22 mouse cellular contexts compared by ENCODE assay signal in genomic region chr3:17322266-17322665, GRCm38 (mm10).
DNase-seq lines count a peak whose midpoint lies in the region; ATAC-seq and TF ChIP-seq lines count a peak whose summit lies in the region.
"Had no signal": no experiment of that assay in that cellular context is flagged by ENCODE, and none has a peak within 500 bp of the region (broad histone marks: within the 10 kb centered on the region; RNA-seq: fewer than 3 reads in every experiment).

No protein-coding gene starts in this region.

- no peak for ATAC-seq in embryonic facial prominence, embryonic 11.5 days (replicated peaks; ENCODE audit: insufficient number of reproducible peaks, low FRiP score, low TSS enrichment, low read depth)
- ATAC-seq in forebrain, embryonic 14.5 days: peak; percentile 41
- no peak for ATAC-seq in hindbrain, postnatal 0 days
- no peak for ATAC-seq in midbrain, postnatal 0 days (ENCODE audit: low FRiP score)

- no peak overlapping the region for H3K27ac ChIP-seq in embryonic facial prominence, embryonic 11.5 days (replicated peaks; ENCODE audit: low read depth, low read length)
- H3K27ac ChIP-seq in embryonic facial prominence, embryonic 10.5 days (replicated peaks): no peak overlapping the region
- no peak overlapping the region; the same call in 1 of the 2 replicates for H3K27ac ChIP-seq in forebrain, embryonic 14.5 days (ENCODE audit: low read depth, low read length)
- H3K27ac ChIP-seq in hindbrain, postnatal 0 days: 0 out of 2 replicates have a peak overlapping the region, but pooled peaks have one; percentile 21
- H3K27ac ChIP-seq in midbrain, postnatal 0 days (ENCODE audit: low read depth, low read length): peak overlapping the region; percentile 91
- H3K27ac ChIP-seq: embryonic facial prominence, embryonic 13.5 days; gastrocnemius, adult 2 months; limb, embryonic 15.5 days had no signal

- no peak overlapping the region for H3K9ac ChIP-seq in embryonic facial prominence, embryonic 11.5 days (replicated peaks; ENCODE audit: low read length)
- H3K9ac ChIP-seq in forebrain, embryonic 14.5 days (ENCODE audit: low read length): peak overlapping the region; percentile 29; the same call in 1 of the 2 replicates
- 0 out of 2 replicates have a peak overlapping the region, but pooled peaks have one; percentile 18 for H3K9ac ChIP-seq in hindbrain, postnatal 0 days (replicated peaks; ENCODE audit: low read length)
- H3K9ac ChIP-seq in midbrain, postnatal 0 days (replicated peaks; ENCODE audit: low read length, poor library complexity, severe bottlenecking): peak overlapping the region; percentile 51
- H3K9ac ChIP-seq: embryonic facial prominence, embryonic 13.5 days; limb, embryonic 15.5 days had no signal

- peak; percentile 2 for DNase-seq in embryonic facial prominence, embryonic 11.5 days (ENCODE audit: low spot score)
- no peak for DNase-seq in embryonic facial prominence, embryonic 10.5 days (ENCODE audit: low spot score)
- no peak for DNase-seq in forebrain, embryonic 14.5 days (ENCODE audit: low spot score)
- DNase-seq in hindbrain, postnatal 0 days (ENCODE audit: low spot score): no peak
- DNase-seq in midbrain, postnatal 0 days (ENCODE audit: low spot score): peak; percentile 22
- DNase-seq in gastrocnemius, adult 8-10 months (ENCODE audit: low spot score in 2 of 2): no peak
- no peak for DNase-seq in urinary bladder, postnatal 4 days (ENCODE audit: low spot score in 2 of 2)
- no peak for DNase-seq in spleen, postnatal 36 days (ENCODE audit: low spot score in 2 of 2)
- DNase-seq: adrenal gland, adult 8-10 months; cerebellum, adult 11-12 months; cerebellum, postnatal 36 days; gastrocnemius, adult 2 months; heart, adult 11 months; kidney, adult 2 months; kidney, postnatal 36 days; lung, postnatal 10 days; right cerebral cortex, postnatal 14 days; thymus, postnatal 14 days had no signal

- no peak for TF ChIP-seq CTCF in hindbrain, postnatal 0 days (IDR thresholded peaks at IDR 0.05; ENCODE audit: low read depth)
- no peak for TF ChIP-seq CTCF in midbrain, postnatal 0 days (IDR thresholded peaks at IDR 0.05)

- no peaks in the 10 kb centered on the region for H3K27me3 ChIP-seq in embryonic facial prominence, embryonic 11.5 days (ENCODE audit: control insufficient read depth, insufficient read depth, low read length)
- H3K27me3 ChIP-seq in embryonic facial prominence, embryonic 10.5 days (replicated peaks; ENCODE audit: low read depth, poor library complexity, severe bottlenecking): no peaks in the 10 kb centered on the region
- H3K27me3 ChIP-seq in forebrain, embryonic 14.5 days (replicated peaks; ENCODE audit: control insufficient read depth, insufficient read depth, low read length): 0 out of 2 replicates have a peak, but pooled peaks cover 2% of the 10 kb centered on the region
- H3K27me3 ChIP-seq in hindbrain, postnatal 0 days (ENCODE audit: insufficient read depth, low read length): 0 out of 2 replicates have a peak, but pooled peaks cover 3% of the 10 kb centered on the region
- H3K27me3 ChIP-seq in midbrain, postnatal 0 days (ENCODE audit: insufficient read depth, low read length): no peaks in the 10 kb centered on the region
- H3K27me3 ChIP-seq: CH12.LX; limb, embryonic 15.5 days had no signal

- no peaks in the 10 kb centered on the region for H3K9me3 ChIP-seq in embryonic facial prominence, embryonic 11.5 days (replicated peaks; ENCODE audit: control insufficient read depth, low read length)
- H3K9me3 ChIP-seq in embryonic facial prominence, embryonic 10.5 days: no peaks in the 10 kb centered on the region
- no peaks in the 10 kb centered on the region for H3K9me3 ChIP-seq in forebrain, embryonic 14.5 days (replicated peaks; ENCODE audit: control insufficient read depth, low read length)
- no peaks in the 10 kb centered on the region for H3K9me3 ChIP-seq in hindbrain, postnatal 0 days (ENCODE audit: low read length)
- no peaks in the 10 kb centered on the region for H3K9me3 ChIP-seq in midbrain, postnatal 0 days (ENCODE audit: low read length)
- H3K9me3 ChIP-seq: embryonic facial prominence, embryonic 13.5 days; limb, embryonic 15.5 days had no signal

- H3K36me3 ChIP-seq in embryonic facial prominence, embryonic 11.5 days (replicated peaks; ENCODE audit: control insufficient read depth, insufficient read depth, low read depth, low read length): no peaks in the 10 kb centered on the region
- H3K36me3 ChIP-seq in embryonic facial prominence, embryonic 10.5 days (replicated peaks): no peaks in the 10 kb centered on the region
- H3K36me3 ChIP-seq in forebrain, embryonic 14.5 days (ENCODE audit: control insufficient read depth, insufficient read depth, low read length): no peaks in the 10 kb centered on the region
- H3K36me3 ChIP-seq in hindbrain, postnatal 0 days (ENCODE audit: insufficient read depth, low read length): no peaks in the 10 kb centered on the region
- no peaks in the 10 kb centered on the region for H3K36me3 ChIP-seq in midbrain, postnatal 0 days (ENCODE audit: insufficient read depth, low read length)
- H3K36me3 ChIP-seq: embryonic facial prominence, embryonic 13.5 days; limb, embryonic 15.5 days had no signal

- no peak overlapping the region for H3K4me3 ChIP-seq in embryonic facial prominence, embryonic 11.5 days (ENCODE audit: low read depth, low read length)
- H3K4me3 ChIP-seq in embryonic facial prominence, embryonic 10.5 days: no peak overlapping the region
- H3K4me3 ChIP-seq in forebrain, embryonic 14.5 days (ENCODE audit: low read depth, low read length): no peak overlapping the region
- no peak overlapping the region for H3K4me3 ChIP-seq in hindbrain, postnatal 0 days (ENCODE audit: low read length)
- no peak overlapping the region for H3K4me3 ChIP-seq in midbrain, postnatal 0 days (ENCODE audit: low read depth, low read length)
- H3K4me3 ChIP-seq: embryonic facial prominence, embryonic 13.5 days; gastrocnemius, adult 2 months; limb, embryonic 15.5 days; myocyte had no signal

- no peak overlapping the region for H3K4me2 ChIP-seq in embryonic facial prominence, embryonic 11.5 days (ENCODE audit: low read depth, low read length)
- no peak overlapping the region for H3K4me2 ChIP-seq in forebrain, embryonic 14.5 days (ENCODE audit: low read length)
- H3K4me2 ChIP-seq in hindbrain, postnatal 0 days (ENCODE audit: low read depth, low read length): no peak overlapping the region
- H3K4me2 ChIP-seq in midbrain, postnatal 0 days (ENCODE audit: low read depth, low read length, poor library complexity, severe bottlenecking): peak overlapping the region; percentile 32
- H3K4me2 ChIP-seq: embryonic facial prominence, embryonic 13.5 days; limb, embryonic 15.5 days had no signal

- H3K4me1 ChIP-seq in embryonic facial prominence, embryonic 11.5 days (ENCODE audit: control insufficient read depth, insufficient read depth, low read length): no peaks in the 10 kb centered on the region
- H3K4me1 ChIP-seq in embryonic facial prominence, embryonic 10.5 days: peaks cover 11% of the 10 kb centered on the region
- H3K4me1 ChIP-seq in forebrain, embryonic 14.5 days (ENCODE audit: control insufficient read depth, insufficient read depth, low read length): peaks cover 3% of the 10 kb centered on the region; the same call in 1 of the 2 replicates
- no peaks in the 10 kb centered on the region for H3K4me1 ChIP-seq in hindbrain, postnatal 0 days (ENCODE audit: insufficient read depth, low read length)
- no peaks in the 10 kb centered on the region; the same call in 1 of the 2 replicates for H3K4me1 ChIP-seq in midbrain, postnatal 0 days (ENCODE audit: insufficient read depth, low read length)
- H3K4me1 ChIP-seq: embryonic facial prominence, embryonic 13.5 days had no signal

- WGBS in embryonic facial prominence, embryonic 11.5 days: 22% methylated on average over 2 of the region's 2 CpGs
- WGBS in embryonic facial prominence, embryonic 10.5 days: 30% methylated on average over 2 of the region's 2 CpGs
- WGBS in forebrain, embryonic 14.5 days: 14% methylated on average over 2 of the region's 2 CpGs
- 38% methylated on average over 2 of the region's 2 CpGs for WGBS in hindbrain, postnatal 0 days
- 23% methylated on average over 2 of the region's 2 CpGs for WGBS in midbrain, postnatal 0 days

Comparison
In these comparisons a context has a peak if more than half of its experiments do, and no peak if none do; other contexts are left out.
1. DNase-seq: peak in embryonic facial prominence, embryonic 11.5 days (single experiment) and midbrain, postnatal 0 days (single experiment); none in embryonic facial prominence, embryonic 10.5 days (single experiment), forebrain, embryonic 14.5 days (single experiment), hindbrain, postnatal 0 days (single experiment), gastrocnemius, adult 8-10 months (0 of 2), urinary bladder, postnatal 4 days (0 of 2) and spleen, postnatal 36 days (0 of 2).
2. H3K27ac ChIP-seq: peak in hindbrain, postnatal 0 days (single experiment) and midbrain, postnatal 0 days (single experiment); none in embryonic facial prominence, embryonic 11.5 days (single experiment), embryonic facial prominence, embryonic 10.5 days (single experiment) and forebrain, embryonic 14.5 days (single experiment).